Mouse (Mus musculus) left cerebral cortex, adult 11 months (tissue): ENCODE data around the gene Wap.

Source experiments
- DNase-seq: peaks from one replicate; pipeline ENCODE4 v3.0.0; 2022; ENCODE audit warnings: low spot score

Wap gene

DNA sequence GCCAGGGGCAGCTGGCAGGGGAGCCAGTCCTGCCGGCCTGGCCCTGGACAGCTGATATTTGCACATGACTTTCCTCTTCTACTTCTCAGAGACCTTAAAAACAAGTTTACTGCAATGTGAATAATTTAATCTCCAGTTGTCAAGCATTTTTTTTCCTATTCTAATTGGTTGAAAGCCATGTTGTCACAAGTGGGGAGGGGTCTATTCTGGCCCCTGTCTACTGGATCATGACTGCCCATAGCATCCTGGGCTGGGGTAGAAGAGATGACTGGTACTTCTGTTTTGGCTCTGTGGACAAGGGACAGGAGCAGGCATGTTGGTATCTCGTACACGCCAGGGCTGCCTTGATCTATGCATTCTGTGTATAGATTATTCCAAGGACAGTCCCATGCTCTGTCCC is 41.8 kb downstream of the Wap start:
- DNase-seq, result no peak

DNA sequence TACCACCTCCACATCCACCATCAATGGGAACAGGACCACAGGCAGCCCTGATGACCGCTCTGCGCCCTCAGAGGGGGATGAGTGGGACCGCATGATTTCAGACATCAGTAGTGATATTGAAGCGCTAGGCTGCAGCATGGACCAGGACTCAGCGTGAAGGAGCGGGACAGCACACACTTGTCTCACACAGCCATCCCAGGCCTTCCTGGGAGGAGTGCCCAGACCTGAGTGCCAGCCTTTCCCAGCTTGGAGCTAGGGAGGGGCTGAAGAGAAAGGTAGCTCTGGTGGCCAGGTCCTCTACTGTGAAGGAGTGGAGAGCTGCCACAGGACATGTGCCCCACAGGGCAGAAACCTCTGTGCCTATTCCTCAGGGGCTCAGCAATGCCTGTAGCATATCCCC is 42.2 kb downstream of the Wap start:
- DNase-seq, result no peak

DNA sequence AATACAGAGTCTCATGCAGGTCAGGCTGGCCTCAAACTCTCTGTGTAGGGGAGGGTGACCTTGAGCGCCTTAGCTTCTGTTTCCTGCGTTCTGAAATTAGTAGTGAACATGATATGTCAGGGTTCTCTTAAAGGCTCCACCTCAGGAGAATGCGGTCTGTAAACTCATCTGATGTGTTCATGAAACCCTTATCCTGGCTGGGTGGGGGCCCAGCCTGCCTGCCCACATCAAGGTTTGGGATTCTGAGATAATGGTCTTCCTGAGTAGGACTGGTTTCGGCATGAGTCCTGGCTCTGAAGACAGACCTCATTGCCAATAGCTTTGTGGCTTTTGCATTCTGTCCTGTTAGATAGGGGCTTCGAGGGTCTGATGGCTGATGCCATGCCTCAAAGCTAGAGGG is 43.1 kb downstream of the Wap start:
- DNase-seq, result no peak

DNA sequence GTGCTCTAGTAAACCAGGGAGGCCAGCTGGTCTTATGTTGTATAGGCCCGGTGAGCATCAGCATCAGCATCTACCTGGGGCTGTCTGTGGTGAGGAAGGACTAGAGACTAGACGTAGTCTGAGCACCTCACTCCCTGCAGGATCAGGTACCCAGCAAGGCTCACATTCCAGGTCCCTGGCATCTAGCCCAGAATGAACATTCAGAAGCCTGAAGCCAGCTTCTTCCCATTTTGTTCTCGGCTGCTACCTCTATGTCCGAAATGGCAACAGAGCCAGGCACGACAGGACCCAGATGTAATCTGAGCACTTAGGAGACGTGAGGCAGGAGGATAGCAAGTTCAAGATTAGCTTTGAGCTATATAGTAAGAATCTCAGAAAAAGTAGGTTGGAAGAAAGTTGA is 43.6 kb downstream of the Wap start:
- DNase-seq, result no peak

DNA sequence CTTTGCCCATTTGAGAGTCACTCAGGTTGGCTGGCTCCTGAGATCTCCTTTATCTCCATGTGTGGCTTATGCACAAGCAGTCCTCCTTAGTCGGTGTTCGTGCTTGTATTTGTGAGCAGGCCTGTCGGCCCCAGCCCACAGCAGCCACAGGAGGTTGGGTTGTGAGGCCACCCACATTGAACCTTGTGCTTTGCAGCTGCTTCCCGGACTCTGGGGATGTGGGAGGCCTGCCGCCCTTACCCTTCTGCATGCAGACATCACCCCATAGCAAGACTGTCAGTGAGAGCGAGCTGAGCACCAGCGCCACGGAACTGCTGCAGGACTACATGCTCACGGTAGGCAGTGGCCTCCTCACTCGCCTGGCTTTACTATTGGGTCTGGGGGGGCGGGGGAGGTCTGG is 45.0 kb downstream of the Wap start:
- no peak for DNase-seq

DNA sequence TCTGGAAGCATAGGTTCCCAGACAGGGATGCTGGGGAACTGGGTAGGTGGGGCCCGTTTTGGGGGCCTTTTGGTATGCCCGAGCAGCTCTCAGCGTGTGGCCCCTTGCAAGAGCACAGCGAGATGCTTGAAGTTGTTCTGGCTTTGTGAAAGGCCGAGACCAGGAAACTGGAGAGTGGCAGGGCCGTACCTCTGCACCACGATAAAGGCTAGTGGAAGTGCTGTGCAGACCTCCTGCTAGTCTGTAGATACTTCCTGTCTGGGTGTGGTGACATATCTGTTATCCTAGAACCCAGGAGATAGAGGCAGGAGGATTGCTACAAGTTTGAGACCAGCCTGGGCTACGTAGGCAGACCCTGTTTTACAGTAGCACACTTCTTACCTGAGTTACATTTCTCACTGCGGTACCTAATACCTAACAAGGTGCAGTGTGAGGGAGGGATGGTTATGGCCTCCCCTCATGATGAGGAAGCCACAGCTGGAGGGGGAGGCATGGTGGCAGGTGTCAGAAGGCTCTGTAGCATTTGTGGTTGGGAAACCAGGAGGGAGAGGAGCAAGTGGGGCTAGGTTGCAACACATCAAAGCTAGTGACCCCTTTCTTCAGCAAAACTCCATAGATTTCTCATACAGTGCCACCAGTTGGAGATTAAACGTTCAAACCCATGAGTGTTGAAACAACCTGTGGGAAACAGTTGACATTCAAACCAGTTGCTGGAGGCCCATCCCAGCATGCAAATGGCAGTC is 47.3 kb downstream of the Wap start:
- DNase-seq, result no peak

DNA sequence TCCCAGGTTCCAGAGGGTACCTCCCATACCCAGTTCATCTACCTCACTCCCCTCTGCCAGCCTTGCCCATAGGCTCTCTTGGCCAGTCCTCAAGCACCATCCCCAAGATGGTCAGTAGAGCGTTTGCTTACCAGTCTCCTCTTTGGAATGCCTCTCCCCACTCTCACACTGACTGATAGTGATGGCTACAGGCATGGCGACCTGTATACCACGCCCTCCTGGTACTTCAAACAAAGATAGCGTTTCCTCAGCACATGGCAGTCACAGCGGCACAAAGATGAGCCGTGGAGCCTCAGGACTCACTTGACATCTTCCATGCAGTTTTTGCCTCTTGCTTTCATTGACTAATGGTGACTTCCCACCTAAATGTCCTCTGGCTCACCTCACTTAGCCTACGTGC is 48.6 kb downstream of the Wap start:
- no peak for DNase-seq

DNA sequence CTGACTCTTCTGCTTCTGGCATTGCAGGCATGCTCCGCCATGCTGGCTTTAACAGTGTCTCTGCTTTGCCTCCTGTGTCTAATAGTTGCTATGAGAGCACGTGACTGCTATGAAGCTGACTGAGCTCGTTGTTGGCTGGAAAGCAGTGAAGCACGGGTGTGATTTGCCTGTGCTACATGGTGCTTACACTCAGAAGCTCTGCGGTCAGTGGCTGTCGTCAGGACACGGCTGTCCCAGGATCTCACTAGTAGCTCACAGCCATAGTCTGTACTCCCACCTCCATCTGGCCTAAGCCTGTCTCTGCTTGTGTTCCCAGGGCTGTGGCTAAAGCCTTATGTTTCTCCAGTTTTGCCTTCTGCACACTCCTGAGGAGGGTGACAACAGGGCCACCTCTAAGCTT is 50.1 kb downstream of the Wap start:
- DNase-seq, result no peak

DNA sequence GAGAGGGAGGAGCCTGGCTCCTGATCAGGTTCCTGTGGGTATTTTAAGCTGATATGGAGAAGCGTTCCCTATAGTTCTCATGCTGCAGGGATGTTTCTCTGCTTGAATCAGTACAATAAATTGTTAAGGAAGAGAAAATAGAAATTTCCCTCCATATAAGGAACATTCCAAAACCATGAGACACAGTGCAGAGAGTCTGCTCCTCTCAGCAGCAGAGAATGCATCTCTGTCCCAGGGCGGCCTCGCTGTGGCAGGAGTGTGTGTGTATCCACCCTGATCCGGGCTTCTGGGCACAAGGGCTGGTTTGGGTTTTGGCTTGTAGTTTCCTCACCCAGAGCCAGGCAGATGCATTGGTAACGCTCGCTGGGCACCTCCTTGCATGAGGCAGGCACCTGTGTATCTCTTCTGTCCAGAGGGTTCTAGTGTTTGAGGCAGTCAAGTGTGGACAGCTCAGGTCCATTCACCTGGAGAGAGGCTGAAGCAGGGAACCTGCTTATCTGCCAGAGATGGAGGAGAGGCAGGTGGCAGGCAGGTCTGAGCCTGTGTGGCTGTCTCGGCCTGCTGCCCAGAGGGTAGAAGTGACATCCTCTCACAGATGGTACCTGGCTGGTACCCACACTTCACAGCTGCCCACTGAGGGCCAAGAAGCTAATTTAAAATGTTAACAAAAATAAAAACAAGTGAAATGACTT is 51.0 kb downstream of the Wap start:
- DNase-seq, result no peak

DNA sequence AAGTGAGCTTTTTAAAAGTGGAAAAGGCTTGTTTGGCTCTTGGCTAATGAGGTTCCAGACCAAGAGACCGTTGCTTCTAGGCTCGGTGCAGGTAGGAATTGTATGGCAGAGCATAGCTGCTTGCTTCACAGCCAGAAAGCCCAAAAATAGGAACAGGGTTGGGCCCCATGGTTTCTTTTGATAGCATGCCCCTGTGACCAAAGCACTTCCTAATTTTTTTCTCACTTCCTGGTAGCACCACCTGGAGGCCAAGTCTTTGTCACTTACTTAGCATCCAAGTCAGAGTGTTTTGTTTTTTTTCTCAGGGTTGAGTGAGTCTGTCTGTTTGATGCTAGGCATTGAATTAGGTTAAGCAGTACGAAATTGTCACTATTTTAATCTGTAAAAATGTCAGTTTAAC is 51.8 kb downstream of the Wap start:
- no peak for DNase-seq

DNA sequence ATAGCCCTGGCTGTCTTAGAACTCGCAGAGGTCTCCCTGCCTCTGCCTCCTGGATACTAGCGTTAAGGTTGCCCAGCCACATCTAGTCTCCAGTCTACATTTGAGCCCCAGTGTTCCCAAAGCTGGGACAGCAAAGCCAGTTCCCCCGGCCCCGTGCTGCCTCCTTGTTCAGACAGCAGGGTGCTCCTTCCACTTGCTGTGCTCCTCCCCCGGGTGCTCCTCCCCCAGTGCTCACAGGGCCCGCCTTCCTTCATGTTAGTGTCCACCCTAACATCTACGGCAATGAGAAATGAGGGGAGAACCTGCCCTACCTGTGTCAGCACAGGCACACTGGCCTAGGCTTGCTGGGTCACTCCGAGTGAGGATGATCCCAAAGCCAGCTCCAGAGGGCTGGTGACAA is 52.7 kb downstream of the Wap start:
- no peak for DNase-seq
